Mouse (Mus musculus): ENCODE measurements at regions not wholly inside any gene's neighbourhood (a gene's known extent, or its start where the extent isn't known, plus 50 kb on each side); places are given as distances from the start of the nearest gene placed in this dataset.

GRCm38 (mm10) chr19:15487576-15487975, 459.6 kb downstream of the Psat1 start:
- WGBS = 87% methylated on average over 5 of the region's 5 CpGs

GRCm38 (mm10) chr19:15481605-15482004, 465.5 kb downstream of the Psat1 start:
- no peak for TF ChIP-seq CTCF (IDR thresholded peaks at IDR 0.05; ENCODE audit: low read depth)
- Histone ChIP-seq H3K9me3 (ENCODE audit: control insufficient read depth) (no peaks in the 10 kb centered on the region), H3K27ac (ENCODE audit: low read depth, low read length) (no peak overlapping the region), H3K4me2 (replicated peaks; ENCODE audit: low read depth) (no peak overlapping the region), H3K4me1 (replicated peaks; ENCODE audit: control insufficient read depth, insufficient read depth, low read length) (no peaks in the 10 kb centered on the region), H3K9ac (ENCODE audit: low read depth, low read length) (no peak overlapping the region), H3K36me3 (ENCODE audit: control insufficient read depth, insufficient read depth) (no peaks in the 10 kb centered on the region), H3K27me3 (replicated peaks; ENCODE audit: control insufficient read depth, insufficient read depth, low read length) (no peaks in the 10 kb centered on the region), H3K4me3 (ENCODE audit: low read depth, low read length) (no peak overlapping the region)
- WGBS = 42% methylated on average over 8 of the region's 8 CpGs
- no peak for ATAC-seq

More at GRCm38 (mm10) chr19:15487576-15487975, 459.6 kb downstream of the Psat1 start:
- Histone ChIP-seq H3K4me1 (replicated peaks; ENCODE audit: control insufficient read depth, insufficient read depth, low read length) (no peaks in the 10 kb centered on the region), H3K4me2 (replicated peaks; ENCODE audit: low read depth) (no peak overlapping the region), H3K9me3 (ENCODE audit: control insufficient read depth) (no peaks in the 10 kb centered on the region), H3K27me3 (replicated peaks; ENCODE audit: control insufficient read depth, insufficient read depth, low read length) (no peaks in the 10 kb centered on the region), H3K27ac (ENCODE audit: low read depth, low read length) (no peak overlapping the region), H3K4me3 (ENCODE audit: low read depth, low read length) (no peak overlapping the region), H3K9ac (ENCODE audit: low read depth, low read length) (no peak overlapping the region), H3K36me3 (ENCODE audit: control insufficient read depth, insufficient read depth) (no peaks in the 10 kb centered on the region)
- ATAC-seq = no peak
- TF ChIP-seq CTCF (IDR thresholded peaks at IDR 0.05; ENCODE audit: low read depth) = no peak

- Histone ChIP-seq H3K36me3 (ENCODE audit: control insufficient read depth, insufficient read depth) (no peaks in the 10 kb centered on the region), H3K4me3 (ENCODE audit: low read depth, low read length) (no peak overlapping the region), H3K27me3 (replicated peaks; ENCODE audit: control insufficient read depth, insufficient read depth, low read length) (no peaks in the 10 kb centered on the region), H3K9me3 (ENCODE audit: control insufficient read depth) (no peaks in the 10 kb centered on the region), H3K9ac (ENCODE audit: low read depth, low read length) (no peak overlapping the region), H3K27ac (ENCODE audit: low read depth, low read length) (no peak overlapping the region), H3K4me1 (replicated peaks; ENCODE audit: control insufficient read depth, insufficient read depth, low read length) (no peaks in the 10 kb centered on the region), H3K4me2 (replicated peaks; ENCODE audit: low read depth) (no peak overlapping the region)
- TF ChIP-seq CTCF (IDR thresholded peaks at IDR 0.05; ENCODE audit: low read depth) = no peak
- 77% methylated on average over 10 of the region's 10 CpGs for WGBS
- ATAC-seq = no peak
Measured at GRCm38 (mm10) chr19:15469541-15469940, 477.6 kb downstream of the Psat1 start.

GRCm38 (mm10) chr19:15466713-15467112, 480.4 kb downstream of the Psat1 start:
- no peaks in the 10 kb centered on the region for H3K4me1 ChIP-seq (replicated peaks; ENCODE audit: control insufficient read depth, insufficient read depth, low read length)
- no peak overlapping the region for H3K4me2 ChIP-seq (replicated peaks; ENCODE audit: low read depth)
- 90% methylated on average over 8 of the region's 8 CpGs for whole genome bisulfite sequencing
- ATAC-seq = no peak
- no peaks in the 10 kb centered on the region for H3K9me3 ChIP-seq (ENCODE audit: control insufficient read depth)
- H3K27ac ChIP-seq (ENCODE audit: low read depth, low read length) = no peak overlapping the region
- H3K36me3 ChIP-seq (ENCODE audit: control insufficient read depth, insufficient read depth) = no peaks in the 10 kb centered on the region
- H3K9ac ChIP-seq (ENCODE audit: low read depth, low read length) = no peak overlapping the region
- H3K27me3 ChIP-seq (replicated peaks; ENCODE audit: control insufficient read depth, insufficient read depth, low read length) = no peaks in the 10 kb centered on the region
- H3K4me3 ChIP-seq (ENCODE audit: low read depth, low read length) = no peak overlapping the region
- TF ChIP-seq CTCF (IDR thresholded peaks at IDR 0.05; ENCODE audit: low read depth) = no peak

GRCm38 (mm10) chr19:15465063-15465760, 481.9 kb downstream of the Psat1 start:
- no peaks in the 10 kb centered on the region for H3K9me3 ChIP-seq (ENCODE audit: control insufficient read depth)
- no peaks in the 10 kb centered on the region for H3K4me1 ChIP-seq (replicated peaks; ENCODE audit: control insufficient read depth, insufficient read depth, low read length)
- H3K9ac ChIP-seq (ENCODE audit: low read depth, low read length) = no peak overlapping the region
- H3K4me2 ChIP-seq (replicated peaks; ENCODE audit: low read depth) = no peak overlapping the region
- WGBS = 33% methylated on average over 9 of the region's 9 CpGs
- no peak for ATAC-seq
- H3K27me3 ChIP-seq (replicated peaks; ENCODE audit: control insufficient read depth, insufficient read depth, low read length) = no peaks in the 10 kb centered on the region
- H3K27ac ChIP-seq (ENCODE audit: low read depth, low read length) = no peak overlapping the region
- no peak for TF ChIP-seq CTCF (IDR thresholded peaks at IDR 0.05; ENCODE audit: low read depth)
- no peak overlapping the region for H3K4me3 ChIP-seq (ENCODE audit: low read depth, low read length)
- no peaks in the 10 kb centered on the region for H3K36me3 ChIP-seq (ENCODE audit: control insufficient read depth, insufficient read depth)

- Histone ChIP-seq H3K27me3 (replicated peaks; ENCODE audit: control insufficient read depth, insufficient read depth, low read length) (no peaks in the 10 kb centered on the region), H3K36me3 (ENCODE audit: control insufficient read depth, insufficient read depth) (no peaks in the 10 kb centered on the region), H3K4me1 (replicated peaks; ENCODE audit: control insufficient read depth, insufficient read depth, low read length) (no peaks in the 10 kb centered on the region), H3K9me3 (ENCODE audit: control insufficient read depth) (no peaks in the 10 kb centered on the region), H3K4me2 (replicated peaks; ENCODE audit: low read depth) (no peak overlapping the region), H3K9ac (ENCODE audit: low read depth, low read length) (no peak overlapping the region), H3K27ac (ENCODE audit: low read depth, low read length) (no peak overlapping the region), H3K4me3 (ENCODE audit: low read depth, low read length) (no peak overlapping the region)
- WGBS = 55% methylated on average over 4 of the region's 4 CpGs
- ATAC-seq = no peak
- no peak for TF ChIP-seq CTCF (IDR thresholded peaks at IDR 0.05; ENCODE audit: low read depth)
Measured at GRCm38 (mm10) chr19:15457793-15458192, 489.3 kb downstream of the Psat1 start.
